Mouse (Mus musculus): ENCODE data around the gene Rab3c.

Rab3c gene

GRCm38 (mm10) chr13:110018941-110019743, 261.7 kb downstream of the Rab3c start:
- DNase-seq, result peak in 1 of 2 experiments; percentile 2

GRCm38 (mm10) chr13:110018431-110018901, 262.3 kb downstream of the Rab3c start:
- DNase-seq, result peak; percentile 31 to 68

GRCm38 (mm10) chr13:110012029-110012428, 268.8 kb downstream of the Rab3c start:
- DNase-seq, result no peak

- no peak for DNase-seq
Observed at GRCm38 (mm10) chr13:110010876-110011275, 269.9 kb downstream of the Rab3c start.

- no peak for DNase-seq
Observed at GRCm38 (mm10) chr13:110008539-110008938, 272.3 kb downstream of the Rab3c start.

- no peak for DNase-seq
Observed at GRCm38 (mm10) chr13:110006106-110006781, 274.6 kb downstream of the Rab3c start.
